Mouse (Mus musculus) testis, adult 2 months (tissue): ENCODE measurements around the gene Dpp3. TPM values are rescaled to one million over a fixed set of nuclear protein-coding genes. Genes with fewer than 3 reads are reported as not detected.
A peak's percentile ranks its signal among the peaks of the same experiment; 100 is the strongest.
"Not testable (repeated sequence)": the region's sequence is repeated elsewhere in the genome, so short reads cannot be mapped to it uniquely, and the experiment has no call there.

Source experiments
- H3K27ac ChIP-seq: fragments of 200-500 bp; 2 replicates; pipeline ENCODE4 v1.5.1; 2012; ENCODE audit warnings: low read depth, low read length; ENCODE audit not compliant: control insufficient read depth, insufficient read depth
- H3K27me3 ChIP-seq: fragments of 200-500 bp; 2 replicates; pipeline ENCODE4 v1.6.1; 2012; ENCODE audit warnings: mild to moderate bottlenecking, low read length, moderate library complexity; ENCODE audit not compliant: control insufficient read depth, insufficient read depth
- H3K36me3 ChIP-seq: fragments of 200-500 bp; 2 replicates; pipeline ENCODE4 v1.6.1; 2012; ENCODE audit warnings: mild to moderate bottlenecking, low read length; ENCODE audit not compliant: control insufficient read depth, insufficient read depth
- H3K4me1 ChIP-seq: fragments of 200-500 bp; 2 replicates; pipeline ENCODE4 v1.6.1; 2012; ENCODE audit warnings: low read length; ENCODE audit not compliant: control insufficient read depth, insufficient read depth
- H3K4me3 ChIP-seq: fragments of 200-500 bp; 2 replicates; pipeline ENCODE4 v1.5.1; 2012; ENCODE audit warnings: low read depth, mild to moderate bottlenecking, low read length, moderate library complexity, mixed read lengths; ENCODE audit not compliant: control insufficient read depth
- CTCF ChIP-seq: fragments of 200-500 bp; IDR thresholded peaks from 2 replicates; pipeline ENCODE4 v1.5.1; 2012; ENCODE audit warnings: low read depth, mild to moderate bottlenecking, inconsistent platforms, low read length, moderate library complexity; ENCODE audit not compliant: control insufficient read depth, insufficient read depth, insufficient replicate concordance
- POLR2A ChIP-seq: fragments of 200-500 bp; IDR thresholded peaks from 2 replicates; pipeline ENCODE4 v1.6.1; 2012; ENCODE audit warnings: low read depth, mild to moderate bottlenecking, inconsistent platforms, low read length, moderate library complexity; ENCODE audit not compliant: control insufficient read depth
- polyA plus RNA-seq: library from polyadenylated mRNA; depleted of rRNA; stranded (reverse); fragments of >200 nt; gene quantifications from 2 replicates; pipeline ENCODE4 v1.2.3, GENCODE M21; 2012

The Dpp3 gene
- polyA plus RNA-seq, 1 experiment = 81.8 TPM

DNA sequence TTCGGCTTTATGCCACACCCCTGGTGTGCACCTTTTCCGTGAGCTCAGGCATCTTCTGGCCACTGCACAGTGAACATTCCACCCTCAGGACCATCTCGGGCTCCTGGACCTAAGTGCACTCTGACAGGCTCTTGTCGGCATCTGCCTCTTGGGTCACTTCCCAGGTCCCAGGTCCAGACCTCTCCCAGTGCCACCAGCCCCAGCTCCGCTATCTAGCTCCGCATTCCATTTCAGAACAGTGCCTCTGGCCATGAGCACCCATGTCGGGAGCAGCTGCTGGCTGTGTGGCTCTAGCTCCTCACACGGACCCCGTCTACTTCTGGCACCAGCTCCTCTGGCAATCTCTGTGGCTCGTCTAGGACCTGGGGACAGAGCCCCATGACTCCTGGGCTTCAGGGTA, 38.3 kb downstream of the Dpp3 start:
- no peak overlapping the region for H3K4me3 ChIP-seq
- H3K36me3 ChIP-seq = peaks cover 3% of the 10 kb centered on the region
- H3K27ac ChIP-seq = no peak overlapping the region
- H3K4me1 ChIP-seq = peaks cover 2% of the 10 kb centered on the region; the same call in 1 of the 2 replicates
- no peaks in the 10 kb centered on the region for H3K27me3 ChIP-seq
- TF ChIP-seq CTCF (no peak), POLR2A (no peak)

DNA sequence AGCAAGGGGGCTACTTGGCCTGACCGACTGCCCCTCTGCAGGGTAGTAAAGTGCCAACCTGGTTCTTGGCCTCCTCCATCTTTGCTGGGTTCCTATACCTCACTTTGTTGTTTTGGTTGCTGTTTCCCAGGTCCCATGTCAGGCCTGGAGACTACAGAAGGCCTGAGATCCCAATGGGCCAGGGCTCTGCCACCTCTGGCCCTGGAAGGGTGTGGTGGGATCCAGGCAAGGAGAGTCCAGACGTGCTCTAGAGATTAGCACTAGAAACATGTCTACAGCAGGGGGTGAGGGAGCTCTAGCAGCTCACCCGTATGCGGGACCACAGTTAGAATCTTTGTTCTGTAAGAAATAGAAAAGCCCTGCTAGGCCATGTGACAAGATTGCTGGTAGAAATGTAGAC, 44.1 kb downstream of the Dpp3 start:
- no peak overlapping the region for H3K4me3 ChIP-seq
- no peak overlapping the region for H3K27ac ChIP-seq
- no peaks in the 10 kb centered on the region for H3K27me3 ChIP-seq
- H3K36me3 ChIP-seq = no peaks in the 10 kb centered on the region
- peaks cover 5% of the 10 kb centered on the region for H3K4me1 ChIP-seq
- TF ChIP-seq CTCF = no peak
- no peak for TF ChIP-seq POLR2A

DNA sequence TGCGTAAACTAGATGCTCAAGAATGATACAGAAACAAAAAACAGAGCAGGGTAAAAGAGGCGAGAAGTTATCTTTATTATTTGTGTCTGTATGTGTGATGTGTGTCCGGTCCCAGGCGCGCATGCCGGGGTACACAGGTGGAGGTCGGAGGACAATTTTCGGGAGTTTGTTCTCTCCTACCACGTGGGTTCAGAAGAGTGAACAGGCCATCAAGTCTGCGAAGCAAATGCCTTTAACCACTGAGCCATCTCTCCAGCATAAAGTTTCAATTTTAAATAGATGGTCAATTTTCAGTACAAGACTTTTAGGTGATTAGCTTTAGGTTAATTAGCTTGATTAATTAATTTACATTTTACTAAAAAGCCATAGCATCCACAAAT, 48.8 kb downstream of the Dpp3 start:
- no peak for TF ChIP-seq POLR2A
- no peak for TF ChIP-seq CTCF
- H3K27me3 ChIP-seq = no peaks in the 10 kb centered on the region
- no peak overlapping the region for H3K4me3 ChIP-seq
- H3K4me1 ChIP-seq = peaks cover 10% of the 10 kb centered on the region
- H3K36me3 ChIP-seq = no peaks in the 10 kb centered on the region
- H3K27ac ChIP-seq = no peak overlapping the region

DNA sequence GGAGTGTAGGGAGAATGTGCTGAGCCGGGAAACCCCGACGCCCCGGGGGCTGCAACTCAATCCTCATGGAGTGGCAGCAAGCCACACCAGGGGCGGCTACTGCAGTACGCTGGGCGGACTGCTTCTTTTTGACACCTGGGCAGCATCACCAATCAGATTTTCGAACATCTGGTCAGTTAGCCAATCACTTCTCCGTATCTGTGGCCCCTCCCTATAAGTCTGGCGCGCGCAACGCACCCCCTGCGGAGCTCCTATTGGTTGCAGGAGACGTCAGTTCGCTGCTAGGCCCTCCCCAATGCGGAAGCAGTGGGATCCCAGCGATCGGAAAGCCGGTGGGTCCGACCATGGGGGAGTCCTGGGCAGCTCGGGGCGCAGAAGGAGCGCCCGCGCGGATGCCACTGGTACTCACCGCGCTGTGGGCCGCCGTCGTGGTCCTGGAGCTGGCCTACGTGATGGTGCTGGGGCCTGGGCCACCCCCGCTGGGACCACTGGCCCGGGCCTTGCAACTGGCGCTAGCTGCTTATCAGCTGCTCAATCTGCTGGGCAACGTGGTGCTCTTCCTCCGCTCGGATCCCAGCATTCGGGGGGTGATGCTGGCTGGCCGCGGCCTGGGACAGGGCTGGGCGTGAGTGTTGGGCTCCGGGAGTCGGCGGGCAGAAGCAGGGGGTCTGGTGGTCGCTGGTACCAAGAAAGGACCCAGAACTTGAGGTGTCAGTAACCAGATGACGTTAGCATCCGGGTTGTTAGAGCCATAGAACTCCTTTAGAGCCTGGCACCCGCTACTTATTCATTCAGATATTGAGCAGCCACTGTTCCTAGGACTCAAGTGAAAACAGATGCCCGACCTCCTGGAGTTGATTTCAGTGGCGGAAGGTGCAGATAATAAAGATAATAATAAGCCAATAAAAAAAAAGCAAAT, 49.4 kb downstream of the Dpp3 start, which contains the start of gene Zdhhc24:
Gene Zdhhc24 (plus strand): TSS at position 264 of the 919 bp plus-strand sequence.
- H3K27ac ChIP-seq = peak within 1 kb of the TSS; percentile 77
- TF ChIP-seq POLR2A (peak; percentile 37; the same call in 1 of the 2 replicates), CTCF (no peak)
- peaks cover 10% of the 10 kb centered on the region for H3K4me1 ChIP-seq
- no peaks in the 10 kb centered on the region for H3K27me3 ChIP-seq
- H3K36me3 ChIP-seq = no peaks in the 10 kb centered on the region
- H3K4me3 ChIP-seq = peak within 1 kb of the TSS; percentile 99

DNA sequence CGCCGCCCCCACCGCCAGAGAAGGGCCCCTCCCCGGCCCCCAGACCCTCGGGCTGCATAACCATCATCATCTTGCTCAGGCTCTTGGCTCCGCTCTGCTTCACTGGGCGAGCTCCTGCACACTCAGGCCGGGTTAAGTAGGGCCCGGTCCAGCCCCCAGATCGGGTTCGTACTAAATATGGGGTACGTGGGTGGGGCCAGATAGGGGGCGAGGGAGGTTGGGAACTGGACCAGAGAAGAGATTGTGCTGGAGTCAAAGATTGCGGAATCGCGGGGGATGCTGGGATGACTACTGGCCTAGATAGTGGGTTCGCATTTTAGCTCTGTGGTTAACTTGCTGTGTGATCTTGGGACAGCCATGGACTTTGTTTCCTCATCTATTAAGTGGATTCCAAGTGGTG, 50.3 kb downstream of the Dpp3 start, which contains the start of gene Actn3:
Gene Actn3 (minus strand): TSS at position 125 of the 400 bp plus-strand sequence.
- H3K27me3 ChIP-seq = no peaks in the 10 kb centered on the region
- TF ChIP-seq CTCF (no peak), POLR2A (no peak)
- peak within 1 kb of the TSS; percentile 99 for H3K4me3 ChIP-seq
- H3K4me1 ChIP-seq = peaks cover 10% of the 10 kb centered on the region
- no peaks in the 10 kb centered on the region for H3K36me3 ChIP-seq
- peak within 1 kb of the TSS; percentile 77 for H3K27ac ChIP-seq

DNA sequence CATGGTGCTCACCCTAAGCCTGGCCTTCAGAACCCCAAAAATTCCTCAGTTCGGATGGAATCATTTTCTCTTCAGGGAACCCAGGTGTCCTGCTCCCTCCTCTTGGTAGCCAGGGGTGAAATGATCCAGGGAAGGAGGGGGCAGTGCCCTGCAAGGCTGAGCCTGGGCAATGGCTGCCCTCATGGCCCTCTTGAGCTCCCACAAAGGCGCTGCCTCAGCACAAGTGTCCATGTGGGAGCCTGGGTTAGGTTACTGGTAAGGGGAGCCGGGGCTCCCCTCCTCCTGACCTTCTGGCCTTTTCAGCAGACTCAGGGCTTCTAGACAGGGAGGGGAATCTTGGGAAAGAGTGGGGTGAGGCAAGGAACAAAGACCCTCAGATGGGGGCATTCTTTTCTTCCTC, 51.3 kb downstream of the Dpp3 start:
- Histone ChIP-seq H3K4me3 (no peak overlapping the region; the same call in 1 of the 2 replicates), H3K27me3 (no peaks in the 10 kb centered on the region)
- no peak for TF ChIP-seq CTCF
- TF ChIP-seq POLR2A = no peak

DNA sequence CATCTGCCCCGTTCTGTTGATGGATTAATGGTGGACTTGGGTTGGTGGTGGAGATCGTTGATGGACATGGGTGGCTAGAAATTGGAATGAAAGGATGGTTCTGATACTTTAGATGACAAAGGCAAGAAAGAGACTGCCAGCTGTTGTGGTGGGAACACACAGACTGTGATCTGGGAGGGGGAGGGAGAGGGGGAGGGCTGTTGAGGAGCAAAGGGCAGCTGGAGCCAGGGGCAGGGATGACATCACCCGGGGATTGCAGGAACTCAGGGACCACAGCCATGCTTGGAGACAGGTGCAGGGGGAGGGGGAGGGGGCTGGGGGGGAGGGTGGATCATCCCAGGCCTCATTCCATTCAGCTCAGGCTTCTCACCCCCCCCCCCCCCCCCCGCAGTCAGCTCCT, 51.8 kb downstream of the Dpp3 start:
- no peaks in the 10 kb centered on the region for H3K27me3 ChIP-seq
- H3K27ac ChIP-seq = no peak overlapping the region
- no peak for TF ChIP-seq POLR2A
- TF ChIP-seq CTCF = no peak
- H3K36me3 ChIP-seq = no peaks in the 10 kb centered on the region
- peaks cover 10% of the 10 kb centered on the region for H3K4me1 ChIP-seq
- no peak overlapping the region for H3K4me3 ChIP-seq

More for the DNA sequence above, 51.3 kb downstream of the Dpp3 start:
- H3K27ac ChIP-seq = no peak overlapping the region
- peaks cover 10% of the 10 kb centered on the region for H3K4me1 ChIP-seq
- no peaks in the 10 kb centered on the region for H3K36me3 ChIP-seq

DNA sequence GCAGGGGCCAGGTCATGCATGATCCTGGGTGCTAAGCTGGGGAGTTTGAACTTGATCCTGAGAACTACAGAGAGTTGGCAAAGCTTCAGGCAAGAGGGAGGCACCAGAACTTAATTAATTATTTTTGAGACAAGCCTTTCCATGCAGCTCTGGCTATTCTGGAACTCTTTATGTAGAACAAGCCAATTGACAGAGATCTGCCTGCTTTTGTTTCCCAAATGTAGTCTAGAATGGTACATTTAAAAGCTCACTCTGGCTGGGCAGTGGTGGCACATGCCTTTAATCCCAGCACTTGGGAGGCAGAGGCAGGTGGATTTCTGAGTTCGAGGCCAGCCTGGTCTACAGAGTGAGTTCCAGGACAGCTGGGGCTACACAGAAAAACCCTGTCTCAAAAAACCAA, 53.5 kb downstream of the Dpp3 start:
- not testable (repeated sequence) for H3K4me1 ChIP-seq, H3K27me3 ChIP-seq, H3K27ac ChIP-seq, H3K4me3 ChIP-seq, H3K36me3 ChIP-seq
